Mouse (Mus musculus) limb, embryonic 11.5 days (tissue): ENCODE data around the gene Efcab2. TPM values are rescaled to one million over a fixed set of nuclear protein-coding genes. Genes with fewer than 3 reads are reported as not detected.
A peak's percentile ranks its signal among the peaks of the same experiment; 100 is the strongest.

Experiments
- ATAC-seq: fragments of 200-750 bp; cut with Nextera tagmentation; 2 replicates; pipeline ENCODE4 v1.8.0; 2017; ENCODE audit warnings: low read depth; ENCODE audit not compliant: insufficient number of reproducible peaks, low FRiP score, low TSS enrichment
- DNase-seq: peaks from one replicate; pipeline ENCODE4 v3.0.0-alpha.2; 2015; ENCODE audit warnings: low spot score
- H3K27ac ChIP-seq: fragments of 300-500 bp; sonication (generic); replicated peaks from 2 replicates; pipeline ENCODE4 v1.5.1; 2014; ENCODE audit warnings: low read depth, mild to moderate bottlenecking, low read length
- H3K27me3 ChIP-seq: fragments of 300-500 bp; sonication (generic); 2 replicates; pipeline ENCODE4 v1.6.1; 2014; ENCODE audit warnings: mild to moderate bottlenecking, low read length, mixed read lengths; ENCODE audit not compliant: control insufficient read depth, insufficient read depth
- H3K36me3 ChIP-seq: fragments of 300-500 bp; sonication (generic); 2 replicates; pipeline ENCODE4 v1.6.1; 2014; ENCODE audit warnings: mild to moderate bottlenecking, low read length, moderate library complexity, mixed read lengths; ENCODE audit not compliant: control insufficient read depth, insufficient read depth
- H3K4me1 ChIP-seq: fragments of 300-500 bp; sonication (generic); 2 replicates; pipeline ENCODE4 v1.6.1; 2014; ENCODE audit warnings: low read length, mixed read lengths; ENCODE audit not compliant: control insufficient read depth, insufficient read depth
- H3K4me2 ChIP-seq: fragments of 300-500 bp; sonication (generic); 2 replicates; pipeline ENCODE4 v1.6.1; 2014; ENCODE audit warnings: low read depth, mild to moderate bottlenecking, moderate library complexity; ENCODE audit not compliant: severe bottlenecking
- H3K4me3 ChIP-seq: fragments of 300-500 bp; sonication (generic); 2 replicates; pipeline ENCODE4 v1.5.1; 2014; ENCODE audit warnings: low read depth, low read length
- H3K9ac ChIP-seq: fragments of 300-500 bp; sonication (generic); 2 replicates; pipeline ENCODE4 v1.6.1; 2014; ENCODE audit warnings: mild to moderate bottlenecking, low read length
- H3K9me3 ChIP-seq: fragments of 300-500 bp; sonication (generic); 2 replicates; pipeline ENCODE4 v1.6.1; 2016; ENCODE audit warnings: low read length; ENCODE audit not compliant: control insufficient read depth
- WGBS: fragments of 180-500 bp; shearing (Covaris S2); extraction: QIAGEN DNeasy Blood & Tissue Kit; methylation state at CpG from one replicate; pipeline ENCODE4 v1.1.7; 2014; 5-methylcytosine and 5-hydroxymethylcytosine counted together
- polyA plus RNA-seq: library from polyadenylated mRNA; unstranded; fragments of >200 nt; fragmentation: Nextera tagmentation; extraction: Ambion mirVana; gene quantifications from 2 replicates; pipeline ENCODE4 v1.2.1, GENCODE M21; 2014

Efcab2 gene
- polyA plus RNA-seq, 1 experiment from 2014 or later, result 5.4 TPM

- Histone ChIP-seq H3K4me2 (no peak overlapping the region), H3K27me3 (no peaks in the 10 kb centered on the region), H3K4me3 (no peak overlapping the region), H3K4me1 (no peaks in the 10 kb centered on the region), H3K36me3 (no peaks in the 10 kb centered on the region), H3K27ac (no peak overlapping the region), H3K9ac (no peak overlapping the region), H3K9me3 (no peaks in the 10 kb centered on the region)
- DNase-seq (no peak), ATAC-seq (no peak)
- WGBS, result 75% methylated on average over 5 of the region's 5 CpGs
These were observed 12.9 kb upstream of the Efcab2 start for GRCm38 (mm10) chr1:178392970-178393369.

GRCm38 (mm10) chr1:178395091-178395490, 10.8 kb upstream of the Efcab2 start:
- Histone ChIP-seq H3K9me3 (no peaks in the 10 kb centered on the region), H3K4me2 (no peak overlapping the region), H3K36me3 (no peaks in the 10 kb centered on the region), H3K9ac (no peak overlapping the region), H3K27ac (no peak overlapping the region), H3K27me3 (no peaks in the 10 kb centered on the region), H3K4me1 (no peaks in the 10 kb centered on the region), H3K4me3 (no peak overlapping the region)
- DNase-seq (no peak), ATAC-seq (no peak)
- WGBS, result 87% methylated on average over 6 of the region's 6 CpGs

GRCm38 (mm10) chr1:178396383-178396782, 9.5 kb upstream of the Efcab2 start:
- 87% methylated on average over 4 of the region's 4 CpGs for WGBS
- Histone ChIP-seq H3K27ac (no peak overlapping the region), H3K36me3 (no peaks in the 10 kb centered on the region), H3K9ac (no peak overlapping the region), H3K4me3 (no peak overlapping the region), H3K4me2 (no peak overlapping the region), H3K9me3 (no peaks in the 10 kb centered on the region), H3K27me3 (no peaks in the 10 kb centered on the region), H3K4me1 (no peaks in the 10 kb centered on the region)
- no peak for ATAC-seq
- no peak for DNase-seq

GRCm38 (mm10) chr1:178399879-178400278, 6.0 kb upstream of the Efcab2 start:
- 83% methylated on average over 6 of the region's 6 CpGs for WGBS
- Histone ChIP-seq H3K4me1 (no peaks in the 10 kb centered on the region), H3K9me3 (no peaks in the 10 kb centered on the region), H3K4me3 (no peak overlapping the region), H3K9ac (no peak overlapping the region), H3K27me3 (no peaks in the 10 kb centered on the region), H3K4me2 (no peak overlapping the region), H3K36me3 (no peaks in the 10 kb centered on the region), H3K27ac (no peak overlapping the region)
- DNase-seq (no peak), ATAC-seq (no peak)

GRCm38 (mm10) chr1:178400652-178401051, 5.2 kb upstream of the Efcab2 start:
- no peak for DNase-seq
- H3K9ac ChIP-seq, result no peak overlapping the region
- no peak overlapping the region for H3K27ac ChIP-seq
- H3K9me3 ChIP-seq, result no peaks in the 10 kb centered on the region
- no peaks in the 10 kb centered on the region for H3K36me3 ChIP-seq
- H3K4me1 ChIP-seq, result no peaks in the 10 kb centered on the region
- H3K27me3 ChIP-seq, result no peaks in the 10 kb centered on the region
- ATAC-seq, result no peak
- no peak overlapping the region for H3K4me3 ChIP-seq
- WGBS, result 77% methylated on average over 7 of the region's 7 CpGs
- H3K4me2 ChIP-seq, result no peak overlapping the region

GRCm38 (mm10) chr1:178401960-178402359, 3.9 kb upstream of the Efcab2 start:
- H3K27me3 ChIP-seq, result no peaks in the 10 kb centered on the region
- DNase-seq (no peak), ATAC-seq (no peak)
- no peaks in the 10 kb centered on the region for H3K9me3 ChIP-seq
- no peak overlapping the region for H3K4me2 ChIP-seq
- no peak overlapping the region for H3K9ac ChIP-seq
- no peaks in the 10 kb centered on the region for H3K4me1 ChIP-seq
- H3K4me3 ChIP-seq, result no peak overlapping the region
- 92% methylated on average over 6 of the region's 6 CpGs for WGBS
- no peaks in the 10 kb centered on the region for H3K36me3 ChIP-seq
- no peak overlapping the region for H3K27ac ChIP-seq

GRCm38 (mm10) chr1:178405445-178405911, 407 bp upstream of the Efcab2 start:
- H3K36me3 ChIP-seq, result no peaks in the 10 kb centered on the region
- H3K27ac ChIP-seq, result peak overlapping the region; percentile 100
- peak overlapping the region; percentile 98 for H3K9ac ChIP-seq
- no peaks in the 10 kb centered on the region for H3K9me3 ChIP-seq
- ATAC-seq, result peak; percentile 80
- no peaks in the 10 kb centered on the region for H3K4me1 ChIP-seq
- H3K4me2 ChIP-seq, result peak overlapping the region; percentile 63
- no peaks in the 10 kb centered on the region for H3K27me3 ChIP-seq
- peak overlapping the region; percentile 64 for H3K4me3 ChIP-seq
- under 1% methylated on average over 23 of the region's 23 CpGs for WGBS
- DNase-seq, result peak; percentile 86

- ATAC-seq, result no peak
These were observed 1.1 kb downstream of the Efcab2 start for GRCm38 (mm10) chr1:178406765-178407645.

More at GRCm38 (mm10) chr1:178406765-178407645, 1.1 kb downstream of the Efcab2 start:
- Histone ChIP-seq H3K9ac (peak overlapping the region; percentile 98), H3K27ac (peak overlapping the region; percentile 100), H3K27me3 (no peaks in the 10 kb centered on the region), H3K36me3 (no peaks in the 10 kb centered on the region), H3K4me2 (peak overlapping the region; percentile 63), H3K4me3 (peak overlapping the region; percentile 64), H3K4me1 (no peaks in the 10 kb centered on the region), H3K9me3 (no peaks in the 10 kb centered on the region)
- no peak for DNase-seq
- WGBS, result 67% methylated on average over 12 of the region's 12 CpGs
